Mouse (Mus musculus) cerebellum, adult 2 months (tissue): ENCODE results near the gene Ccdc188.

Experiments
- CTCF ChIP-seq: fragments of 200-500 bp; IDR thresholded peaks from 2 replicates; pipeline ENCODE4 v1.5.1; 2011; ENCODE audit warnings: low read depth, mild to moderate bottlenecking, control low read depth, low read length, moderate library complexity, borderline replicate concordance; ENCODE audit not compliant: insufficient read depth
- POLR2A ChIP-seq: fragments of 200-500 bp; IDR thresholded peaks from 2 replicates; pipeline ENCODE4 v1.6.1; 2011; ENCODE audit warnings: low read length, control low read depth, borderline replicate concordance; ENCODE audit not compliant: insufficient read depth

DNA sequence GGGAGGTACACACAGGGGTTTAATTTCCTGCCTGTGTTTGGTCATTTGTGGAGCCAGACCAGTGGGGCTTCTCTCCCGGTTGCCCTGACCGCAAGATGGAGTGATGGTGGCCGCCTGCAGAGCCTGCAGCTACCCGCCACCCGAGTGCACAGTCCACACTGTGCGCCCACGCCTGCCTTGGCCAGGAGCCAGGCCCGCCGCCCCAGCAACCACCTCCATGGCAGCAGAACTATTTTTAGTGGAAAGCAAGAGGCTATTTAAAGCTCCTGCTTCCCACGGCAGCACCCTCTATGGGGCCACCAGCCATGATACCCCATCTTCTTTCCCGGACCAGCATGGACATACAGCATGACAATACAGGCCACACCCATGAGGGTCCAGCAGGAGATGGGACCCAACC is 11.9 kb downstream of the Ccdc188 start:
- no peak for TF ChIP-seq CTCF
- TF ChIP-seq POLR2A, result no peak
